ENCODE assay signal across 7 mouse cellular contexts in the genomic region with DNA sequence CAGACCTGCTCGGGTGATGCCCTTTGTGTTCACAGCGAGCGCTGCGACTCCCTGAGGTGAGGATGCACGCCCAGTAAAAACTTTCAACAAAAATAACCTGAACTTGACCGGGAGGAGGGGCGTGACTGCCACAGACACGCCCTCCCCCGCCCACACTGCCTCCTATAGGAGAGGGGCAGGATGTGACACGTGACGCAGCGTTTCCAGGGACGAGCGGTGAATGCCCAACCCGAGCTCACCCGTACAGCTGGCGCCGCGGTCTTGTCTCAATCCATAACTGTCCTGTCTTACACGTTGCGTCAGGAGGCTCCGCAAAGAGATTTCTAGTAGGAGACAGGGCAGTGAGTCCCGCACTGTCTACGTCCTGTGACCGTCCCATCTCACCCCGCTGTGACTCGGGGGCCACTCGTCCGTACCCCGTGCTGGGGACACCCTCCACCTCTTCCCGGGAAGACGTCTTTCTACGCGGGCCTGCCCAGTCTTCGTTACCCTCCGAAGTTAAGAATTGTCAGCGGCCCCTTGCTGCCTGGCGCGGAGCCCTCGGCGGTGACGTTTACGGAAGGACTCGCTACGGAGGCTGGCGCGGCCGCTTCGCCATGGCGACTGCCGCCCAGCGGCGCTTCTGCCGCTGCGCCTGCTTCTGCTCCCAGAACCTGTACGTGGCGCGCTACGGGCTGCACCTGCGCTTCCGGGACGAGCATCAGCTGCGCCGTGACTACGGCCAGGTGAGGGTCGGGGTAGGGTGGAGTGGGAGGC. TPM values are rescaled to one million over a fixed set of nuclear protein-coding genes. Genes with fewer than 3 reads are reported as not detected.
DNase-seq lines count a peak whose midpoint lies in the region; ATAC-seq lines count a peak whose summit lies in the region.

Gene Ogfod2, plus strand, starts transcription at position 556 of the 756 bp plus-strand sequence.

- peak within 1 kb of the TSS; percentile 85 for H3K27ac ChIP-seq in embryonic facial prominence, embryonic 12.5 days
- H3K27ac ChIP-seq in limb, embryonic 11.5 days (replicated peaks; ENCODE audit: low read depth, low read length): peak within 1 kb of the TSS; percentile 21; the same call in 1 of the 2 replicates
- H3K27ac ChIP-seq in midbrain, embryonic 14.5 days (replicated peaks; ENCODE audit: low read depth, low read length): peak within 1 kb of the TSS; percentile 93

- no peaks in the 10 kb centered on the region for H3K27me3 ChIP-seq in embryonic facial prominence, embryonic 12.5 days
- no peaks in the 10 kb centered on the region for H3K27me3 ChIP-seq in limb, embryonic 11.5 days (ENCODE audit: control insufficient read depth, insufficient read depth, low read length)
- no peaks in the 10 kb centered on the region for H3K27me3 ChIP-seq in midbrain, embryonic 14.5 days (ENCODE audit: control insufficient read depth, insufficient read depth, low read length)

- WGBS in embryonic facial prominence, embryonic 12.5 days: 1% methylated on average over 66 of the region's 66 CpGs
- WGBS in limb, embryonic 11.5 days: under 1% methylated on average over 66 of the region's 66 CpGs
- under 1% methylated on average over 66 of the region's 66 CpGs for WGBS in midbrain, embryonic 14.5 days

- peak within 1 kb of the TSS; percentile 90 for H3K4me3 ChIP-seq in embryonic facial prominence, embryonic 12.5 days
- H3K4me3 ChIP-seq in limb, embryonic 11.5 days (ENCODE audit: low read depth, low read length): peak within 1 kb of the TSS; percentile 87
- H3K4me3 ChIP-seq in midbrain, embryonic 14.5 days (replicated peaks; ENCODE audit: low read depth, low read length): peak within 1 kb of the TSS; percentile 88

- DNase-seq in adrenal gland, postnatal 25 days: peak; percentile 93
- peak; percentile 99 for DNase-seq in heart, adult 11 months
- peak; percentile 96 for DNase-seq in kidney, adult 18-20 months
- peak; percentile 97 for DNase-seq in limb, embryonic 11.5 days (ENCODE audit: low spot score)
- DNase-seq in midbrain, embryonic 14.5 days: peak; percentile 98
- peak; percentile 90 to 91 for DNase-seq in spleen, adult 18-20 months

- peak within 1 kb of the TSS; percentile 54 for H3K9ac ChIP-seq in embryonic facial prominence, embryonic 12.5 days
- H3K9ac ChIP-seq in limb, embryonic 11.5 days (ENCODE audit: low read length): peak within 1 kb of the TSS; percentile 64
- H3K9ac ChIP-seq in midbrain, embryonic 14.5 days (replicated peaks; ENCODE audit: low read length): peak within 1 kb of the TSS; percentile 70

- peak; percentile 97 for ATAC-seq in embryonic facial prominence, embryonic 12.5 days (ENCODE audit: insufficient number of reproducible peaks, insufficient read depth, low FRiP score, low TSS enrichment)
- peak; percentile 97 for ATAC-seq in limb, embryonic 11.5 days (ENCODE audit: insufficient number of reproducible peaks, low FRiP score, low TSS enrichment, low read depth)
- ATAC-seq in midbrain, embryonic 14.5 days (ENCODE audit: low FRiP score, low TSS enrichment): peak; percentile 96

- peaks cover 14% of the 10 kb centered on the region for H3K4me1 ChIP-seq in embryonic facial prominence, embryonic 12.5 days
- peaks cover 8% of the 10 kb centered on the region for H3K4me1 ChIP-seq in limb, embryonic 11.5 days (ENCODE audit: control insufficient read depth, insufficient read depth, low read length)
- peaks cover 20% of the 10 kb centered on the region for H3K4me1 ChIP-seq in midbrain, embryonic 14.5 days (ENCODE audit: control insufficient read depth, insufficient read depth, low read length)

- H3K9me3 ChIP-seq in embryonic facial prominence, embryonic 12.5 days: no peaks in the 10 kb centered on the region
- no peaks in the 10 kb centered on the region for H3K9me3 ChIP-seq in limb, embryonic 11.5 days (ENCODE audit: control insufficient read depth, low read length)
- no peaks in the 10 kb centered on the region for H3K9me3 ChIP-seq in midbrain, embryonic 14.5 days (ENCODE audit: control insufficient read depth, low read length)

- H3K36me3 ChIP-seq in embryonic facial prominence, embryonic 12.5 days: no peaks in the 10 kb centered on the region
- no peaks in the 10 kb centered on the region for H3K36me3 ChIP-seq in limb, embryonic 11.5 days (ENCODE audit: control insufficient read depth, insufficient read depth, low read length)
- H3K36me3 ChIP-seq in midbrain, embryonic 14.5 days (ENCODE audit: control insufficient read depth, insufficient read depth, low read length): no peaks in the 10 kb centered on the region

- H3K4me2 ChIP-seq in embryonic facial prominence, embryonic 12.5 days (replicated peaks): peak within 1 kb of the TSS; percentile 88
- peak within 1 kb of the TSS; percentile 92 for H3K4me2 ChIP-seq in limb, embryonic 11.5 days (ENCODE audit: low read depth, severe bottlenecking)
- H3K4me2 ChIP-seq in midbrain, embryonic 14.5 days (ENCODE audit: low read length): peak within 1 kb of the TSS; percentile 80

RNA-seq across cellular contexts. Expression of gene Ogfod2, which starts in this region (rescaled TPM):
- total RNA-seq in adrenal gland, postnatal 25 days (2021): 44.7 and 55.0 TPM in 2 replicates
- polyA plus RNA-seq in embryonic facial prominence, embryonic 12.5 days (2016; fragmentation: Nextera tagmentation; extraction: Ambion mirVana): 19.2 and 21.0 TPM in 2 replicates
- polyA plus RNA-seq in limb, embryonic 11.5 days (2014; fragmentation: Nextera tagmentation; extraction: Ambion mirVana): 8.0 and 11.5 TPM in 2 replicates
- 19.7 and 20.7 TPM in 2 replicates for polyA plus RNA-seq in midbrain, embryonic 14.5 days (2014; fragmentation: Nextera tagmentation; extraction: Ambion mirVana)

Comparison
In these comparisons a context has a peak if more than half of its experiments do, and no peak if none do; other contexts are left out.
1. Peak in every context shown above with its lines: DNase-seq, ATAC-seq, H3K4me3 ChIP-seq and H3K27ac ChIP-seq.
2. H3K27ac ChIP-seq: peak in every context shown above with its lines; median percentile 93 in midbrain, embryonic 14.5 days; 85 in embryonic facial prominence, embryonic 12.5 days; 21 in limb, embryonic 11.5 days.